In genomic region chr3:68467941-68468687, GRCm38 (mm10) we compare ENCODE assay signal across 8 mouse cellular contexts.
DNase-seq lines count a peak whose midpoint lies in the region; ATAC-seq and TF ChIP-seq lines count a peak whose summit lies in the region.

No protein-coding gene starts in this region.

- peak; percentile 12 for DNase-seq in ovary, postnatal 36 days (ENCODE audit: low spot score)
- no peak for DNase-seq in ovary, postnatal 14 days (ENCODE audit: low spot score)
- DNase-seq in heart, postnatal 4 days: peak; percentile 31
- peak; percentile 57 for DNase-seq in limb, embryonic 11.5 days (ENCODE audit: low spot score)
- DNase-seq in skeletal muscle tissue, adult 2 months (ENCODE audit: low read depth, low spot score): peak; percentile 12
- DNase-seq in right cerebral cortex, adult 18-20 months: no peak
- DNase-seq in cerebellum, adult 2 months: no peak
- no peak for DNase-seq in gastrocnemius, adult 18-20 months (ENCODE audit: low spot score)

- no peak for TF ChIP-seq POLR2A in cerebellum, adult 2 months (IDR thresholded peaks at IDR 0.05; ENCODE audit: borderline replicate concordance, insufficient read depth, low read length)

- no peak overlapping the region for H3K27ac ChIP-seq in limb, embryonic 11.5 days (replicated peaks; ENCODE audit: low read depth, low read length)
- H3K27ac ChIP-seq in cerebellum, adult 2 months (ENCODE audit: insufficient read depth, low read length): no peak overlapping the region

- WGBS in limb, embryonic 11.5 days: 1% methylated on average over 10 of the region's 10 CpGs
- 28% methylated on average over 10 of the region's 10 CpGs for WGBS in cerebellum, adult 2 months

- no peak overlapping the region; the same call in 1 of the 2 replicates for H3K9ac ChIP-seq in limb, embryonic 11.5 days (ENCODE audit: low read length)

- peak overlapping the region; percentile 42 for H3K4me2 ChIP-seq in limb, embryonic 11.5 days (ENCODE audit: low read depth, severe bottlenecking)

- no peak for TF ChIP-seq CTCF in cerebellum, adult 2 months (IDR thresholded peaks at IDR 0.05; ENCODE audit: borderline replicate concordance, insufficient read depth, low read depth, low read length)

- H3K9me3 ChIP-seq in limb, embryonic 11.5 days (ENCODE audit: control insufficient read depth, low read length): no peaks in the 10 kb centered on the region

- ATAC-seq in limb, embryonic 11.5 days (ENCODE audit: insufficient number of reproducible peaks, low FRiP score, low TSS enrichment, low read depth): peak; percentile 54; the same call in 1 of the 2 replicates

- H3K4me1 ChIP-seq in limb, embryonic 11.5 days (ENCODE audit: control insufficient read depth, insufficient read depth, low read length): peaks cover 17% of the 10 kb centered on the region
- H3K4me1 ChIP-seq in cerebellum, adult 2 months (ENCODE audit: control insufficient read depth, insufficient read depth, low read length): no peaks in the 10 kb centered on the region

- H3K27me3 ChIP-seq in limb, embryonic 11.5 days (ENCODE audit: control insufficient read depth, insufficient read depth, low read length): no peaks in the 10 kb centered on the region
- H3K27me3 ChIP-seq in cerebellum, adult 2 months (ENCODE audit: control insufficient read depth, insufficient read depth, low read length): no peaks in the 10 kb centered on the region; the same call in 1 of the 2 replicates

- H3K4me3 ChIP-seq in limb, embryonic 11.5 days (ENCODE audit: low read depth, low read length): peak overlapping the region; percentile 22; the same call in 1 of the 2 replicates
- H3K4me3 ChIP-seq in cerebellum, adult 2 months (replicated peaks; ENCODE audit: insufficient read depth, low read depth, low read length): no peak overlapping the region

- H3K36me3 ChIP-seq in limb, embryonic 11.5 days (ENCODE audit: control insufficient read depth, insufficient read depth, low read length): no peaks in the 10 kb centered on the region

Comparison
In these comparisons a context has a peak if more than half of its experiments do, and no peak if none do; other contexts are left out.
1. DNase-seq: peak in ovary, postnatal 36 days (single experiment), heart, postnatal 4 days (single experiment), limb, embryonic 11.5 days (single experiment) and skeletal muscle tissue, adult 2 months (single experiment); none in ovary, postnatal 14 days (single experiment), right cerebral cortex, adult 18-20 months (single experiment), cerebellum, adult 2 months (0 of 2) and gastrocnemius, adult 18-20 months (single experiment).